Mouse (Mus musculus) midbrain, embryonic 15.5 days (tissue): ENCODE results near the gene Fkbp5. TPM values are rescaled to one million over a fixed set of nuclear protein-coding genes. Genes with fewer than 3 reads are reported as not detected.
"Not testable (repeated sequence)": the region's sequence is repeated elsewhere in the genome, so short reads cannot be mapped to it uniquely, and the experiment has no call there.

ENCODE experiments used
- ATAC-seq: fragments of 200-750 bp; cut with Nextera tagmentation; replicated peaks from 2 replicates; pipeline ENCODE4 v1.8.0; 2017; ENCODE audit warnings: moderate TSS enrichment
- H3K27ac ChIP-seq: fragments of 300-500 bp; sonication (generic); 2 replicates; pipeline ENCODE4 v1.5.1; 2015; ENCODE audit warnings: mild to moderate bottlenecking, inconsistent platforms
- H3K27me3 ChIP-seq: fragments of 300-500 bp; sonication (generic); replicated peaks from 2 replicates; pipeline ENCODE4 v1.6.1; 2015; ENCODE audit warnings: inconsistent platforms
- H3K36me3 ChIP-seq: fragments of 300-500 bp; sonication (generic); replicated peaks from 2 replicates; pipeline ENCODE4 v1.6.1; 2015; ENCODE audit warnings: inconsistent platforms
- H3K4me1 ChIP-seq: fragments of 300-500 bp; sonication (generic); 2 replicates; pipeline ENCODE4 v1.6.1; 2015; ENCODE audit warnings: inconsistent platforms
- H3K4me2 ChIP-seq: fragments of 300-500 bp; sonication (generic); 2 replicates; pipeline ENCODE4 v1.6.1; 2015; ENCODE audit warnings: inconsistent platforms, mild to moderate bottlenecking, moderate library complexity
- H3K4me3 ChIP-seq: fragments of 300-500 bp; sonication (generic); 2 replicates; pipeline ENCODE4 v1.5.1; 2015; ENCODE audit warnings: mild to moderate bottlenecking, inconsistent platforms
- H3K9ac ChIP-seq: fragments of 300-500 bp; sonication (generic); 2 replicates; pipeline ENCODE4 v1.6.1; 2015; ENCODE audit warnings: mild to moderate bottlenecking, inconsistent platforms
- H3K9me3 ChIP-seq: fragments of 300-500 bp; sonication (generic); 2 replicates; pipeline ENCODE4 v1.6.1; 2016; ENCODE audit warnings: inconsistent platforms
- WGBS: fragments of 180-500 bp; shearing (Covaris S2); methylation state at CpG from one replicate; pipeline ENCODE4 v1.1.7; 2015; ENCODE audit warnings: mixed read lengths; 5-methylcytosine and 5-hydroxymethylcytosine counted together
- polyA plus RNA-seq: library from polyadenylated mRNA; unstranded; fragments of >200 nt; fragmentation: Nextera tagmentation; extraction: Ambion mirVana; gene quantifications from 2 replicates; pipeline ENCODE4 v1.2.1, GENCODE M21; 2015

The Fkbp5 gene
- polyA plus RNA-seq, 1 experiment from 2014 or later: 39.8 TPM

- no peak overlapping the region for H3K4me2 ChIP-seq
- no peaks in the 10 kb centered on the region for H3K36me3 ChIP-seq
- ATAC-seq: no peak
- WGBS: 62% methylated on average over 1 of the region's 1 CpGs
- H3K4me1 ChIP-seq: 0 out of 2 replicates have a peak, but pooled peaks cover 4% of the 10 kb centered on the region
- no peak overlapping the region for H3K9ac ChIP-seq
- no peak overlapping the region for H3K4me3 ChIP-seq
- no peaks in the 10 kb centered on the region for H3K9me3 ChIP-seq
- H3K27me3 ChIP-seq: peaks cover 26% of the 10 kb centered on the region
- no peak overlapping the region for H3K27ac ChIP-seq
Observed at GRCm38 (mm10) chr17:28371941-28372340, 145.4 kb downstream of the Fkbp5 start.

GRCm38 (mm10) chr17:28371286-28371685 lies 146.0 kb downstream of the Fkbp5 start:
- Histone ChIP-seq H3K4me3 (no peak overlapping the region), H3K36me3 (no peaks in the 10 kb centered on the region), H3K27me3 (peaks cover 24% of the 10 kb centered on the region), H3K4me2 (no peak overlapping the region), H3K27ac (no peak overlapping the region), H3K4me1 (0 out of 2 replicates have a peak, but pooled peaks cover 4% of the 10 kb centered on the region), H3K9ac (no peak overlapping the region), H3K9me3 (no peaks in the 10 kb centered on the region)
- 74% methylated on average over 2 of the region's 2 CpGs for WGBS
- no peak for ATAC-seq

GRCm38 (mm10) chr17:28369056-28369455 lies 148.3 kb downstream of the Fkbp5 start:
- H3K9ac ChIP-seq: no peak overlapping the region
- no peak for ATAC-seq
- no peak overlapping the region for H3K27ac ChIP-seq
- peaks cover 5% of the 10 kb centered on the region for H3K4me1 ChIP-seq
- no peaks in the 10 kb centered on the region for H3K36me3 ChIP-seq
- H3K4me2 ChIP-seq: no peak overlapping the region
- H3K27me3 ChIP-seq: peaks cover 21% of the 10 kb centered on the region
- no peak overlapping the region for H3K4me3 ChIP-seq
- H3K9me3 ChIP-seq: no peaks in the 10 kb centered on the region
- 79% methylated on average over 5 of the region's 5 CpGs for WGBS

- H3K4me2 ChIP-seq: no peak overlapping the region
- H3K27me3 ChIP-seq: peaks cover 21% of the 10 kb centered on the region
- H3K27ac ChIP-seq: no peak overlapping the region
- no peaks in the 10 kb centered on the region for H3K36me3 ChIP-seq
- no peak overlapping the region for H3K9ac ChIP-seq
- no peak for ATAC-seq
- no peak overlapping the region for H3K4me3 ChIP-seq
- whole genome bisulfite sequencing: 5% methylated on average over 13 of the region's 13 CpGs
- peaks cover 11% of the 10 kb centered on the region for H3K4me1 ChIP-seq
- H3K9me3 ChIP-seq: no peaks in the 10 kb centered on the region
Observed at GRCm38 (mm10) chr17:28368449-28368848, 148.9 kb downstream of the Fkbp5 start.

- Histone ChIP-seq H3K27ac (no peak within 1 kb of the TSS), H3K4me3 (peak within 1 kb of the TSS; percentile 12; the same call in 1 of the 2 replicates), H3K27me3 (peaks cover 44% of the 10 kb centered on the region), H3K4me1 (peaks cover 23% of the 10 kb centered on the region), H3K9ac (no peak within 1 kb of the TSS), H3K4me2 (peak within 1 kb of the TSS; percentile 35), H3K36me3 (no peaks in the 10 kb centered on the region), H3K9me3 (no peaks in the 10 kb centered on the region)
- ATAC-seq: no peak
- 14% methylated on average over 8 of the region's 8 CpGs for WGBS
Observed at GRCm38 (mm10) chr17:28365122-28365521, 152.2 kb downstream of the Fkbp5 start, which contains the start of gene Tulp1. Gene Tulp1 (minus strand): TSS chr17:28365222.

- peaks cover 58% of the 10 kb centered on the region for H3K27me3 ChIP-seq
- peaks cover 23% of the 10 kb centered on the region for H3K4me1 ChIP-seq
- WGBS: 13% methylated on average over 6 of the region's 6 CpGs
- no peaks in the 10 kb centered on the region for H3K36me3 ChIP-seq
- H3K9me3 ChIP-seq: no peaks in the 10 kb centered on the region
- H3K4me3 ChIP-seq: no peak overlapping the region
- H3K9ac ChIP-seq: no peak overlapping the region
- no peak for ATAC-seq
- no peak overlapping the region for H3K27ac ChIP-seq
- no peak overlapping the region for H3K4me2 ChIP-seq
Observed at GRCm38 (mm10) chr17:28363507-28363906, 153.8 kb downstream of the Fkbp5 start.

- 1% methylated on average over 25 of the region's 25 CpGs for WGBS
- Histone ChIP-seq H3K9me3 (no peaks in the 10 kb centered on the region), H3K36me3 (no peaks in the 10 kb centered on the region), H3K4me1 (peaks cover 23% of the 10 kb centered on the region), H3K27me3 (peaks cover 62% of the 10 kb centered on the region), H3K4me3 (peak overlapping the region; percentile 20), H3K4me2 (peak overlapping the region; percentile 49), H3K9ac (no peak overlapping the region; the same call in 1 of the 2 replicates), H3K27ac (no peak overlapping the region)
- ATAC-seq: no peak
Observed at GRCm38 (mm10) chr17:28362653-28363292, 154.6 kb downstream of the Fkbp5 start.

GRCm38 (mm10) chr17:28361921-28362652 lies 155.2 kb downstream of the Fkbp5 start:
- Histone ChIP-seq H3K27me3 (peaks cover 62% of the 10 kb centered on the region), H3K9me3 (no peaks in the 10 kb centered on the region), H3K4me1 (peaks cover 23% of the 10 kb centered on the region), H3K36me3 (no peaks in the 10 kb centered on the region), H3K4me3 (peak overlapping the region; percentile 20), H3K9ac (no peak overlapping the region; the same call in 1 of the 2 replicates), H3K4me2 (peak overlapping the region; percentile 49), H3K27ac (no peak overlapping the region)
- no peak for ATAC-seq
- 35% methylated on average over 11 of the region's 11 CpGs for WGBS

GRCm38 (mm10) chr17:28360531-28361277 lies 156.6 kb downstream of the Fkbp5 start:
- Histone ChIP-seq H3K36me3 (no peaks in the 10 kb centered on the region), H3K4me1 (peaks cover 23% of the 10 kb centered on the region), H3K27me3 (peaks cover 62% of the 10 kb centered on the region), H3K4me2 (no peak overlapping the region), H3K9me3 (no peaks in the 10 kb centered on the region), H3K27ac (no peak overlapping the region), H3K4me3 (no peak overlapping the region), H3K9ac (no peak overlapping the region)
- no peak for ATAC-seq
- WGBS: 83% methylated on average over 9 of the region's 9 CpGs

- H3K9ac ChIP-seq, ATAC-seq, H3K36me3 ChIP-seq, H3K27ac ChIP-seq, H3K4me3 ChIP-seq, H3K4me2 ChIP-seq, H3K9me3 ChIP-seq: not testable (repeated sequence)
- Histone ChIP-seq H3K4me1 (peaks cover 14% of the 10 kb centered on the region), H3K27me3 (peaks cover 44% of the 10 kb centered on the region)
- 17% methylated on average over 23 of the region's 24 CpGs for WGBS
Observed at GRCm38 (mm10) chr17:28358576-28359261, 158.6 kb downstream of the Fkbp5 start.

- 84% methylated on average over 12 of the region's 12 CpGs for WGBS
- no peak overlapping the region for H3K9ac ChIP-seq
- no peak overlapping the region for H3K4me2 ChIP-seq
- H3K9me3 ChIP-seq: no peaks in the 10 kb centered on the region
- H3K27ac ChIP-seq: no peak overlapping the region
- H3K4me3 ChIP-seq: no peak overlapping the region
- no peak for ATAC-seq
- no peaks in the 10 kb centered on the region for H3K36me3 ChIP-seq
- peaks cover 9% of the 10 kb centered on the region for H3K4me1 ChIP-seq
- peaks cover 38% of the 10 kb centered on the region for H3K27me3 ChIP-seq
Observed at GRCm38 (mm10) chr17:28355871-28356270, 161.5 kb downstream of the Fkbp5 start.

- Histone ChIP-seq H3K4me1 (peaks cover 21% of the 10 kb centered on the region), H3K9me3 (no peaks in the 10 kb centered on the region), H3K27ac (no peak overlapping the region), H3K27me3 (peaks cover 19% of the 10 kb centered on the region), H3K4me3 (no peak overlapping the region), H3K36me3 (no peaks in the 10 kb centered on the region), H3K9ac (no peak overlapping the region), H3K4me2 (no peak overlapping the region)
- WGBS: 23% methylated on average over 11 of the region's 11 CpGs
- ATAC-seq: no peak
Observed at GRCm38 (mm10) chr17:28352018-28352417, 165.3 kb downstream of the Fkbp5 start.
